Mouse (Mus musculus) heart, adult 2 months (tissue): ENCODE measurements around the gene Man1c1.

ENCODE experiments used
- CTCF ChIP-seq: fragments of 200-600 bp; IDR thresholded peaks from 2 replicates; pipeline ENCODE4 v1.8.1; 2022; ENCODE audit warnings: antibody characterized with exemption, mild to moderate bottlenecking, moderate library complexity
- EP300 ChIP-seq: fragments of 200-500 bp; IDR thresholded peaks from 2 replicates; pipeline ENCODE4 v1.6.1; 2011; ENCODE audit warnings: low read depth, low read length, control low read depth; ENCODE audit not compliant: insufficient read depth
- POLR2A ChIP-seq: fragments of 200-500 bp; IDR thresholded peaks from 2 replicates; pipeline ENCODE4 v1.6.1; 2011; ENCODE audit warnings: mild to moderate bottlenecking, low read depth, low read length, control low read depth; ENCODE audit not compliant: insufficient read depth

DNA sequence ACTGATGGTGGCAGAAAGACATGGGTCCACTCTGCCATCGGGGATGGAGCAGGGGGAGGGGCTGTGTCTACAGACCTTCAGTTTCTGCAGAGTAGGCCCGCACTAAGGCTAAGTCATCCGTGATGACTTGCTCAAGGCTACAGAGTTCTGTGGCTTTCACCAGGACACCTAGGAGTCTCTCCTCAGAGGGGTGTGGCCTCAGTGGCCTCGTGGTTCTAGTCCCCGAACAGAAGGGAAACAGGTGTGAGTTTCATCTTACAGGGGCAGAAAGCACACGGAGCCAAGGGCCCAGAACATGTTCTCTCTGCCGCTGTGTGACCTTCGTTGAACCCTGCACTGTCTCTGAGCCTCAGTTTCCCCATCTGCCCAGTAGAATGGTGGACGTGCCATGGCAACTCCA lies 115.8 kb downstream of the Man1c1 start:
- TF ChIP-seq CTCF (no peak), POLR2A (no peak), EP300 (no peak)
